Mouse (Mus musculus): ENCODE results near the gene Rps6ka2. TPM values are rescaled to one million over a fixed set of nuclear protein-coding genes. Genes with fewer than 3 reads are reported as not detected.
A peak's percentile ranks its signal among the peaks of the same experiment; 100 is the strongest.
"Not testable (repeated sequence)": the region's sequence is repeated elsewhere in the genome, so short reads cannot be mapped to it uniquely, and the experiment has no call there.

The Rps6ka2 gene
- polyA plus RNA-seq, 1 experiment from 2014 or later = 6.7 TPM

DNA sequence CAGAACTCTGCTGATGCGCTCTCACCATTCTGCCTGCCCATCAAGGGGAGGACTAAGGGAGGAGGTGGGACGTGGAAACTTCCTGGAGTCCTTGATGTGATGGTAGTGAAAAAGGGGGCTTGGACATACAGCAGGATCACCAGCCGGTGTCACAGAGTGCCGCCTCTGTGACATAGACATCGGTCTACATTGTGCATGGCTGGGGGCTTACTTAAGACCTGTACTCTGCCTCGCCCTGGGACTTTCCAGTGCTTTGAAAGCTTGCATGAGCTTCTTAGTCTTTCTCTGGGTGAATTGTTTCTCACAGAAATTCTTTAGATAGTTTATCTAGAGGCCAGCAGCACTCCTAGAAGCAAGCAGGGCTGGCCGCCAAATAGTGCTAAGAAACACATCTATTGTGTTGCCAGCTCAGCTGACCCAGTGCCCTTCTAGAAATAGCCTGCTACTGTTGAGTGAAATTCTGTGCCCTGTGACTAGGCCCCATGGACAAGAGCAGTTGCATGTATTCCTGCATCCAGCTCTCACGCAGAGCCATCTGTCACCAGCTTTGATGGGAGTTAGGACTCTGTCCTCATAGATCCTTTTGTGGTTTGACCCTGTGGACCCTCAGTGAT, 114.5 kb downstream of the Rps6ka2 start:
- no peak overlapping the region for H3K9ac ChIP-seq
- H3K36me3 ChIP-seq = no peaks in the 10 kb centered on the region; the same call in 1 of the 2 replicates
- H3K4me3 ChIP-seq = no peak overlapping the region
- no peaks in the 10 kb centered on the region for H3K27me3 ChIP-seq
- no peaks in the 10 kb centered on the region for H3K4me1 ChIP-seq
- WGBS = 79% methylated on average over 8 of the region's 8 CpGs
- ATAC-seq (ENCODE audit: insufficient number of reproducible peaks, low FRiP score, low TSS enrichment, low read depth) = no peak
- H3K4me2 ChIP-seq = no peak overlapping the region
- no peaks in the 10 kb centered on the region for H3K9me3 ChIP-seq
- H3K27ac ChIP-seq = no peak overlapping the region

GRCm38 (mm10) chr17:7285292-7285691, 115.4 kb downstream of the Rps6ka2 start:
- H3K4me2 ChIP-seq = no peak overlapping the region
- WGBS = 77% methylated on average over 12 of the region's 12 CpGs
- H3K36me3 ChIP-seq = peaks cover 2% of the 10 kb centered on the region
- no peaks in the 10 kb centered on the region for H3K4me1 ChIP-seq
- H3K4me3 ChIP-seq = no peak overlapping the region
- no peak overlapping the region for H3K9ac ChIP-seq
- H3K27ac ChIP-seq = no peak overlapping the region
- no peaks in the 10 kb centered on the region for H3K27me3 ChIP-seq
- no peaks in the 10 kb centered on the region for H3K9me3 ChIP-seq
- no peak for ATAC-seq (ENCODE audit: insufficient number of reproducible peaks, low FRiP score, low TSS enrichment, low read depth)

GRCm38 (mm10) chr17:7286422-7287050, 116.6 kb downstream of the Rps6ka2 start:
- 86% methylated on average over 12 of the region's 12 CpGs for WGBS
- H3K4me2 ChIP-seq = no peak overlapping the region

GRCm38 (mm10) chr17:7292012-7292684, 122.2 kb downstream of the Rps6ka2 start:
- WGBS = 88% methylated on average over 11 of the region's 11 CpGs
- H3K4me2 ChIP-seq = no peak overlapping the region
- peak; percentile 53; the same call in 1 of the 2 replicates for ATAC-seq (ENCODE audit: insufficient number of reproducible peaks, low FRiP score, low TSS enrichment, low read depth)
- no peaks in the 10 kb centered on the region for H3K27me3 ChIP-seq
- no peaks in the 10 kb centered on the region for H3K4me1 ChIP-seq
- H3K9ac ChIP-seq = no peak overlapping the region
- no peak overlapping the region for H3K27ac ChIP-seq
- no peak overlapping the region for H3K4me3 ChIP-seq
- no peaks in the 10 kb centered on the region for H3K9me3 ChIP-seq
- H3K36me3 ChIP-seq = peaks cover 11% of the 10 kb centered on the region

More at GRCm38 (mm10) chr17:7286422-7287050, 116.6 kb downstream of the Rps6ka2 start:
- H3K4me1 ChIP-seq = no peaks in the 10 kb centered on the region
- no peak overlapping the region for H3K9ac ChIP-seq
- H3K4me3 ChIP-seq = no peak overlapping the region
- H3K36me3 ChIP-seq = peaks cover 7% of the 10 kb centered on the region
- H3K27ac ChIP-seq = no peak overlapping the region
- no peak for ATAC-seq (ENCODE audit: insufficient number of reproducible peaks, low FRiP score, low TSS enrichment, low read depth)
- no peaks in the 10 kb centered on the region for H3K27me3 ChIP-seq
- no peaks in the 10 kb centered on the region for H3K9me3 ChIP-seq

DNA sequence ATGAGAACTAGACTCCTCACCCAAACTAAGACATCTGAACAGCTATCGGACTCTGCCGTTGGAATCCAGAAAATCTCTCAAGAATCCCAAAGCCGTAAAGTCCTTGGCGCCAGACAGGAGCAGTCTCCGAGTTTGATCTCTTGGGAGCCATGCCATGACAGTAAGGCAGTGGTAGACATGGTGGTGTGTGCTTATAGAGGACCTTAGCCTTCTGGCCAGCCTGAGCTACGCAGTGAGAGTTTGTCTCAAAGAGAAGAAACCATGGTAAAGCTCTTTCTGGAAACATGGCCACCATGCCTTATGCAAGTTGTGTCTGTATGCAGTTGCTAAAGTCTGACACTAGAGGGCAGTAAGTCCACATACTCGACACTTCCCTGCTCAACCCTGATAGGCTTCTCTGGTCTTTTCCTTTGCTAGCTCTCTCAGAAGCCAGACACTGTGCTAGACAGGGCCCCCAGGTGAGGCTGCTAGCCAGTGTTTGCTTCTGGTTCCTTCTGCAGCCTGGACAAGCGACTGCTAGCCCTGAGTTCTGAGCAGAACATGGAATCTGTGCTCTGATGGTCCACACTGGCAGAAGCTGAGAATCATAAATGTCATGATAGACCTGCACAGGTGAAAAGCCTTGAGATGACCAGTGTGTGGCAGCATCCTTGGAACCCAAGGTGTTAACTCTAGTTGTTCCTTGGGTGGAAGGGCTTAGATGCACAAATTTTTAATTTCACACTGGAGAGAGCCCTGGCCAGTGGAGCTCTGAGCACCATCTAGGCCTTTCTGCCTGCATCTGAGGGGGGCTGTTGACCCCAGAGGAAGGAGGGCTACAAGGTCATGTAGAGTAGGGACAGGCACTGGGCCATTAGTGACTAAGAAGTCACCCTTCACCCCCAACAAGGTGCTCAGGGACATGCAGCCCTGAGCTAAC, 136.6 kb downstream of the Rps6ka2 start:
- H3K4me2 ChIP-seq, H3K27me3 ChIP-seq, H3K9ac ChIP-seq, H3K27ac ChIP-seq, H3K4me3 ChIP-seq, H3K9me3 ChIP-seq, H3K36me3 ChIP-seq, H3K4me1 ChIP-seq: not testable (repeated sequence)
- 50% methylated on average over 8 of the region's 8 CpGs for WGBS
- peak; percentile 50; the same call in 1 of the 2 replicates for ATAC-seq (ENCODE audit: insufficient number of reproducible peaks, low FRiP score, low TSS enrichment, low read depth)

- not testable (repeated sequence) for H3K4me2 ChIP-seq; ATAC-seq (ENCODE audit: insufficient number of reproducible peaks, low FRiP score, low TSS enrichment, low read depth); H3K4me3 ChIP-seq; H3K27ac ChIP-seq; H3K9ac ChIP-seq; H3K27me3 ChIP-seq; H3K4me1 ChIP-seq; H3K9me3 ChIP-seq; H3K36me3 ChIP-seq
- WGBS = 72% methylated on average over 8 of the region's 8 CpGs
Observed at GRCm38 (mm10) chr17:7315693-7316382, 145.9 kb downstream of the Rps6ka2 start.

GRCm38 (mm10) chr17:7319789-7320188, 149.9 kb downstream of the Rps6ka2 start:
- not testable (repeated sequence) for H3K9ac ChIP-seq; H3K4me3 ChIP-seq; ATAC-seq (ENCODE audit: insufficient number of reproducible peaks, low FRiP score, low TSS enrichment, low read depth); H3K27me3 ChIP-seq; H3K4me1 ChIP-seq; H3K36me3 ChIP-seq; H3K27ac ChIP-seq; H3K9me3 ChIP-seq; H3K4me2 ChIP-seq
- WGBS = 83% methylated on average over 6 of the region's 6 CpGs

DNA sequence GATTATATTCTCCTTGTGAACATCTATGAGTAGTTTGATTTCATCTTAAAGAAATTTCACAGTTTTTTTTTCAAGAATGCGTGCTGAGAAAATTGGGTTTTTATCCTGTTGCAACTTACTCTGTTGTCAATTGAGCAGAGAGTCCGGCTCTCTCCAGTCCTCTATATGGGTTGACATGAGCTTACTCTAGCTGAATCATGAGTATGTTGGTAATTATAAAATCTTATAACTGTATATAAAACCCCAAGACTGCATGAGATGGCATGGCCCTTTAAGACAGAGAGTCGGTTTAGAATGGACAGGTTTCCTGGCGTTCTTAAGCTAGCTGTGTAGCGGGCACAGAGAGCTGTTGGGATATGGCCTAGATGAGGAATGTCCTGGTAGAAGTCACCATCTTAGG, 154.4 kb downstream of the Rps6ka2 start, which contains the start of gene Tcp10a:
Gene Tcp10a, plus strand, starts transcription at position 301 of the 400 bp plus-strand sequence.
- H3K36me3 ChIP-seq; H3K4me3 ChIP-seq; H3K9me3 ChIP-seq; H3K27ac ChIP-seq; H3K4me2 ChIP-seq; H3K27me3 ChIP-seq; ATAC-seq (ENCODE audit: insufficient number of reproducible peaks, low FRiP score, low TSS enrichment, low read depth); H3K4me1 ChIP-seq; H3K9ac ChIP-seq: not testable (repeated sequence)
- 94% methylated on average over 4 of the region's 5 CpGs for WGBS

DNA sequence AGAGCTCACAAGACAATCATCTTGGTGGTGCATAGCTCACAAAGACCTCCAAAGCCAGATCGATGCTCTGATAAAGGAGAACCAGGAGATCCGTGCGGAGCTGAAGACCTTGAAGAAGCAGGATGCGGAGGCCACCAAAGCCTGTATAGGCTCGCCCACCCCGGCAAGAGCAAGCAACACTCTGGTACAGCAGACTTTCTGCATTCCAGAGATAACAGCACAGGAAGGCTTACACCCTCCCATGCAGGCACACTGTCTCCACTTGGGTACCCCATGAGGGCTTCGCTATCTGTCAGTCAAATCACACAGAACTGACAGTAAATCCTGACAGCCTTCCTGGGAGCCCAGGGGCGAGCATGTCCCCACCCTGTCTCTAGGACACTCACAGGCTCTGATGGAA, 156.5 kb downstream of the Rps6ka2 start:
- not testable (repeated sequence) for ATAC-seq (ENCODE audit: insufficient number of reproducible peaks, low FRiP score, low TSS enrichment, low read depth); H3K9me3 ChIP-seq; H3K4me2 ChIP-seq; H3K9ac ChIP-seq; H3K4me3 ChIP-seq; H3K27me3 ChIP-seq; H3K4me1 ChIP-seq; H3K36me3 ChIP-seq; H3K27ac ChIP-seq
- 62% methylated on average over 5 of the region's 8 CpGs for WGBS

DNA sequence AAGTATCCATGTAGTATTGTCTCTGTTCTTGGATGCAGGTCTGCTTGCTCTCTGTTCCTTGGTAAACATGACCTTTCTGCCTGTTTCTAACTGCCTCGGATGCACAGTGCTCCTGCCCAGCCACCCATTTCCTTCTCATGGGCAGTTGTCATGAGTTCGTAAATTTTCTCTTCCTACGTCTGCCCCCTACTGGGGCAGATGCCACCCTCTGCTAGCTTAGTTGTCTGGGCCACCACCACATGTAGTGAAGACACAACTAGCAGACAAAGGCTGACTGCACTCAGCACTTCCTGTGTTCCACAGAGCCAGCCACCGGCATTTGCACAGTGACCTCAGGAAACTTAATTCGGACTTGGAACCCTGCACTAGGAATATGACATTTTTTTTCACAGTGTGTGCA, 162.8 kb downstream of the Rps6ka2 start:
- not testable (repeated sequence) for H3K4me3 ChIP-seq; ATAC-seq (ENCODE audit: insufficient number of reproducible peaks, low FRiP score, low TSS enrichment, low read depth); H3K9me3 ChIP-seq; H3K27me3 ChIP-seq; H3K9ac ChIP-seq; H3K4me2 ChIP-seq; H3K27ac ChIP-seq; H3K4me1 ChIP-seq; H3K36me3 ChIP-seq
- WGBS = 80% methylated on average over 4 of the region's 5 CpGs

GRCm38 (mm10) chr17:7337381-7337780, 167.5 kb downstream of the Rps6ka2 start:
- not testable (repeated sequence) for H3K9me3 ChIP-seq; ATAC-seq (ENCODE audit: insufficient number of reproducible peaks, low FRiP score, low TSS enrichment, low read depth)
- 58% methylated on average over 7 of the region's 9 CpGs for WGBS

More at GRCm38 (mm10) chr17:7337381-7337780, 167.5 kb downstream of the Rps6ka2 start:
- not testable (repeated sequence) for H3K27me3 ChIP-seq, H3K4me2 ChIP-seq, H3K4me3 ChIP-seq, H3K27ac ChIP-seq, H3K9ac ChIP-seq, H3K36me3 ChIP-seq, H3K4me1 ChIP-seq

Measured in limb, embryonic 15.5 days (tissue).